Mouse (Mus musculus): ENCODE results near the gene Ankk1. TPM values are rescaled to one million over a fixed set of nuclear protein-coding genes. Genes with fewer than 3 reads are reported as not detected.

Ankk1 gene
- not detected for total RNA-seq (2021)
- long read RNA-seq, experiment 1 = 0 reads
- long read RNA-seq, experiment 2 = 0 reads

- no peak for DNase-seq (ENCODE audit: low spot score in 2 of 2)
Measured at GRCm38 (mm10) chr9:49426921-49427320, at the start of gene Ankk1. Gene Ankk1 (minus strand): TSS chr9:49427021.

GRCm38 (mm10) chr9:49472126-49472525 is 45.3 kb upstream of the Ankk1 start:
- no peak for DNase-seq (ENCODE audit: low spot score in 2 of 2)

GRCm38 (mm10) chr9:49470946-49471345 is 44.1 kb upstream of the Ankk1 start:
- no peak for DNase-seq (ENCODE audit: low spot score in 2 of 2)

GRCm38 (mm10) chr9:49470006-49470405 is 43.2 kb upstream of the Ankk1 start:
- no peak for DNase-seq (ENCODE audit: low spot score in 2 of 2)

GRCm38 (mm10) chr9:49456136-49456535 is 29.3 kb upstream of the Ankk1 start:
- no peak for DNase-seq (ENCODE audit: low spot score in 2 of 2)

- no peak for DNase-seq (ENCODE audit: low spot score in 2 of 2)
Measured at GRCm38 (mm10) chr9:49452396-49452795, 25.6 kb upstream of the Ankk1 start.

- DNase-seq (ENCODE audit: low spot score in 2 of 2) = no peak
Measured at GRCm38 (mm10) chr9:49450491-49450890, 23.7 kb upstream of the Ankk1 start.

- DNase-seq (ENCODE audit: low spot score in 2 of 2) = peak in 1 of 2 experiments; percentile 54
Measured at GRCm38 (mm10) chr9:49442621-49443020, 15.8 kb upstream of the Ankk1 start.

GRCm38 (mm10) chr9:49427478-49427877 is 657 bp upstream of the Ankk1 start:
- no peak for DNase-seq (ENCODE audit: low spot score in 2 of 2)

- DNase-seq (ENCODE audit: low spot score in 2 of 2) = no peak
Measured at GRCm38 (mm10) chr9:49425585-49425984, 1.2 kb downstream of the Ankk1 start.

- DNase-seq (ENCODE audit: low spot score in 2 of 2) = no peak
Measured at GRCm38 (mm10) chr9:49423866-49424265, 3.0 kb downstream of the Ankk1 start.

- no peak for DNase-seq (ENCODE audit: low spot score in 2 of 2)
Measured at GRCm38 (mm10) chr9:49410621-49411020, 16.2 kb downstream of the Ankk1 start.

- DNase-seq (ENCODE audit: low spot score in 2 of 2) = no peak
Measured at GRCm38 (mm10) chr9:49407028-49407427, 19.8 kb downstream of the Ankk1 start.

GRCm38 (mm10) chr9:49403711-49404110 is 23.1 kb downstream of the Ankk1 start:
- no peak for DNase-seq (ENCODE audit: low spot score in 2 of 2)

GRCm38 (mm10) chr9:49396006-49396405 is 30.8 kb downstream of the Ankk1 start:
- DNase-seq (ENCODE audit: low spot score in 2 of 2) = no peak

- no peak for DNase-seq (ENCODE audit: low spot score in 2 of 2)
Measured at GRCm38 (mm10) chr9:49392242-49392641, 34.6 kb downstream of the Ankk1 start.

GRCm38 (mm10) chr9:49386119-49386518 is 40.7 kb downstream of the Ankk1 start:
- DNase-seq (ENCODE audit: low spot score in 2 of 2) = no peak

- DNase-seq (ENCODE audit: low spot score in 2 of 2) = no peak
Measured at GRCm38 (mm10) chr9:49385301-49385700, 41.5 kb downstream of the Ankk1 start.

GRCm38 (mm10) chr9:49384855-49385254 is 42.0 kb downstream of the Ankk1 start:
- no peak for DNase-seq (ENCODE audit: low spot score in 2 of 2)

- DNase-seq (ENCODE audit: low spot score in 2 of 2) = no peak
Measured at GRCm38 (mm10) chr9:49384041-49384440, 42.8 kb downstream of the Ankk1 start.

- DNase-seq (ENCODE audit: low spot score in 2 of 2) = no peak
Measured at GRCm38 (mm10) chr9:49379962-49380361, 46.9 kb downstream of the Ankk1 start.

- DNase-seq (ENCODE audit: low spot score in 2 of 2) = no peak
Measured at GRCm38 (mm10) chr9:49373946-49374345, 52.9 kb downstream of the Ankk1 start.

GRCm38 (mm10) chr9:49365763-49366162 is 61.1 kb downstream of the Ankk1 start:
- no peak for DNase-seq (ENCODE audit: low spot score in 2 of 2)
